Mouse (Mus musculus) lung, adult 2 months (tissue): ENCODE data around the gene Slc2a3. TPM values are rescaled to one million over a fixed set of nuclear protein-coding genes. Genes with fewer than 3 reads are reported as not detected.
"Not testable (repeated sequence)": the region's sequence is repeated elsewhere in the genome, so short reads cannot be mapped to it uniquely, and the experiment has no call there.

Experiments
- DNase-seq: peaks from one replicate; pipeline ENCODE4 v3.0.0; 2022
- H3K4me1 ChIP-seq: fragments of 200-500 bp; 2 replicates; pipeline ENCODE4 v1.6.1; 2011; ENCODE audit warnings: low read length; ENCODE audit not compliant: control insufficient read depth, insufficient read depth
- H3K4me3 ChIP-seq: fragments of 200-500 bp; replicated peaks from 2 replicates; pipeline ENCODE3; 2011; ENCODE audit warnings: low read depth, mild to moderate bottlenecking, control low read depth, low read length; ENCODE audit errors: extremely low read depth
- CTCF ChIP-seq: fragments of 200-500 bp; IDR thresholded peaks from 2 replicates; pipeline ENCODE4 v1.5.1; 2011; ENCODE audit warnings: mild to moderate bottlenecking, low read length, control low read depth; ENCODE audit not compliant: insufficient read depth
- POLR2A ChIP-seq: fragments of 200-500 bp; IDR thresholded peaks from 2 replicates; pipeline ENCODE4 v1.6.1; 2011; ENCODE audit warnings: low read depth, mild to moderate bottlenecking, control low read depth, low read length, borderline replicate concordance; ENCODE audit errors: extremely low read depth
- WGBS: fragments of 180-500 bp; shearing (Covaris S2); methylation state at CpG from one replicate; pipeline ENCODE4 v1.1.7; 2018; 5-methylcytosine and 5-hydroxymethylcytosine counted together
- polyA plus RNA-seq: library from polyadenylated mRNA; depleted of rRNA; stranded (reverse); fragments of >200 nt; gene quantifications from 2 replicates; pipeline ENCODE4 v1.2.3, GENCODE M21; 2012

The Slc2a3 gene
- polyA plus RNA-seq, 1 experiment = 7.4 TPM

GRCm38 (mm10) chr6:122781167-122781566 is 20.3 kb downstream of the Slc2a3 start:
- peaks cover 7% of the 10 kb centered on the region for H3K4me1 ChIP-seq
- WGBS = 50% methylated on average over 4 of the region's 4 CpGs
- DNase-seq = no peak
- TF ChIP-seq POLR2A (no peak), CTCF (no peak)
- H3K4me3 ChIP-seq = no peak overlapping the region

- H3K4me1 ChIP-seq = peaks cover 7% of the 10 kb centered on the region
- 46% methylated on average over 1 of the region's 1 CpGs for WGBS
- DNase-seq = no peak
- TF ChIP-seq POLR2A (no peak), CTCF (no peak)
- H3K4me3 ChIP-seq = no peak overlapping the region
Observed at GRCm38 (mm10) chr6:122779916-122780315, 21.5 kb downstream of the Slc2a3 start.

GRCm38 (mm10) chr6:122776040-122776439 is 25.4 kb downstream of the Slc2a3 start:
- WGBS = 82% methylated on average over 7 of the region's 7 CpGs
- no peak for DNase-seq
- no peak overlapping the region for H3K4me3 ChIP-seq
- no peak for TF ChIP-seq CTCF
- no peak for TF ChIP-seq POLR2A
- H3K4me1 ChIP-seq = no peaks in the 10 kb centered on the region

GRCm38 (mm10) chr6:122774345-122774744 is 27.1 kb downstream of the Slc2a3 start:
- TF ChIP-seq CTCF = no peak
- TF ChIP-seq POLR2A = no peak
- DNase-seq = no peak
- 97% methylated on average over 1 of the region's 1 CpGs for WGBS
- H3K4me1 ChIP-seq = no peaks in the 10 kb centered on the region
- H3K4me3 ChIP-seq = no peak overlapping the region

GRCm38 (mm10) chr6:122772701-122773100 is 28.7 kb downstream of the Slc2a3 start:
- no peak overlapping the region for H3K4me3 ChIP-seq

GRCm38 (mm10) chr6:122770760-122771315 is 30.6 kb downstream of the Slc2a3 start:
- TF ChIP-seq POLR2A = no peak
- no peak for TF ChIP-seq CTCF
- no peak for DNase-seq
- WGBS = 79% methylated on average over 11 of the region's 11 CpGs
- Histone ChIP-seq H3K4me1 (no peaks in the 10 kb centered on the region), H3K4me3 (no peak overlapping the region)

More at GRCm38 (mm10) chr6:122772701-122773100, 28.7 kb downstream of the Slc2a3 start:
- DNase-seq = no peak
- no peaks in the 10 kb centered on the region for H3K4me1 ChIP-seq
- 50% methylated on average over 6 of the region's 6 CpGs for WGBS
- no peak for TF ChIP-seq CTCF
- TF ChIP-seq POLR2A = no peak

- TF ChIP-seq CTCF = no peak
- no peak for TF ChIP-seq POLR2A
- DNase-seq = no peak
- H3K4me1 ChIP-seq = no peaks in the 10 kb centered on the region
- no peak overlapping the region for H3K4me3 ChIP-seq
- 73% methylated on average over 10 of the region's 10 CpGs for WGBS
Observed at GRCm38 (mm10) chr6:122769771-122770759, 31.4 kb downstream of the Slc2a3 start.

GRCm38 (mm10) chr6:122768256-122768655 is 33.2 kb downstream of the Slc2a3 start:
- H3K4me3 ChIP-seq = no peak overlapping the region
- no peak for DNase-seq
- WGBS = 71% methylated on average over 5 of the region's 5 CpGs
- no peak for TF ChIP-seq CTCF
- no peak for TF ChIP-seq POLR2A
- H3K4me1 ChIP-seq = peaks cover 4% of the 10 kb centered on the region; the same call in 1 of the 2 replicates

GRCm38 (mm10) chr6:122767012-122767411 is 34.4 kb downstream of the Slc2a3 start:
- H3K4me1 ChIP-seq, DNase-seq, H3K4me3 ChIP-seq: not testable (repeated sequence)
- WGBS = 65% methylated on average over 3 of the region's 3 CpGs
